Mouse (Mus musculus) lung, postnatal 0 days (tissue): ENCODE measurements around the gene Itsn2. TPM values are rescaled to one million over a fixed set of nuclear protein-coding genes. Genes with fewer than 3 reads are reported as not detected.

Experiments used
- ATAC-seq: fragments of 200-750 bp; cut with Nextera tagmentation; 2 replicates; pipeline ENCODE4 v1.8.0; 2017; ENCODE audit warnings: moderate library complexity
- DNase-seq: peaks from one replicate; pipeline ENCODE4 v3.0.0-alpha.2; 2016; ENCODE audit warnings: low spot score
- H3K27ac ChIP-seq: fragments of 300-500 bp; sonication (generic); 2 replicates; pipeline ENCODE4 v1.5.1; 2014; ENCODE audit warnings: antibody characterized with exemption, mild to moderate bottlenecking, low read length, mixed read lengths
- H3K27me3 ChIP-seq: fragments of 300-500 bp; sonication (generic); replicated peaks from 2 replicates; pipeline ENCODE4 v1.6.1; 2014; ENCODE audit warnings: low read length, mixed read lengths; ENCODE audit not compliant: insufficient read depth
- H3K36me3 ChIP-seq: fragments of 300-500 bp; sonication (generic); 2 replicates; pipeline ENCODE4 v1.6.1; 2014; ENCODE audit warnings: low read length, mixed read lengths; ENCODE audit not compliant: insufficient read depth
- H3K4me1 ChIP-seq: fragments of 300-500 bp; sonication (generic); 2 replicates; pipeline ENCODE4 v1.6.1; 2014; ENCODE audit warnings: antibody characterized with exemption, low read depth, low read length, mixed read lengths; ENCODE audit not compliant: insufficient read depth
- H3K4me2 ChIP-seq: fragments of 300-500 bp; sonication (generic); replicated peaks from 2 replicates; pipeline ENCODE4 v1.6.1; 2014; ENCODE audit warnings: low read depth, mild to moderate bottlenecking, low read length, moderate library complexity, mixed read lengths
- H3K4me3 ChIP-seq: fragments of 300-500 bp; sonication (generic); 2 replicates; pipeline ENCODE4 v1.5.1; 2014; ENCODE audit warnings: low read depth, low read length
- H3K9ac ChIP-seq: fragments of 300-500 bp; sonication (generic); replicated peaks from 2 replicates; pipeline ENCODE4 v1.6.1; 2014; ENCODE audit warnings: low read depth, mild to moderate bottlenecking
- H3K9me3 ChIP-seq: fragments of 300-500 bp; sonication (generic); 2 replicates; pipeline ENCODE4 v1.6.1; 2016; ENCODE audit warnings: low read length, mixed read lengths
- CTCF ChIP-seq: IDR thresholded peaks from 2 replicates; pipeline ENCODE4 v1.5.1; 2016; ENCODE audit warnings: antibody characterized with exemption, mild to moderate bottlenecking
- EP300 ChIP-seq: IDR thresholded peaks from 2 replicates; pipeline ENCODE4 v1.6.1; 2016; ENCODE audit warnings: antibody characterized with exemption, mild to moderate bottlenecking, control low read depth
- WGBS: fragments of 180-500 bp; shearing (Covaris S2); extraction: QIAGEN DNeasy Blood & Tissue Kit; methylation state at CpG from one replicate; pipeline ENCODE4 v1.1.7; 2014; 5-methylcytosine and 5-hydroxymethylcytosine counted together
- polyA plus RNA-seq: library from polyadenylated mRNA; unstranded; fragments of >200 nt; fragmentation: Nextera tagmentation; extraction: Ambion mirVana; gene quantifications from 2 replicates; pipeline ENCODE4 v1.2.1, GENCODE M21; 2015

Itsn2 gene
- polyA plus RNA-seq, 1 experiment from 2014 or later: 37.1 TPM

GRCm38 (mm10) chr12:4757060-4757459 lies 164.6 kb downstream of the Itsn2 start:
- H3K27me3 ChIP-seq: no peaks in the 10 kb centered on the region
- H3K4me3 ChIP-seq: no peak overlapping the region
- no peaks in the 10 kb centered on the region for H3K4me1 ChIP-seq
- ATAC-seq: no peak
- TF ChIP-seq EP300 (no peak), CTCF (no peak)
- H3K4me2 ChIP-seq: no peak overlapping the region
- no peaks in the 10 kb centered on the region for H3K9me3 ChIP-seq
- H3K36me3 ChIP-seq: no peaks in the 10 kb centered on the region
- no peak overlapping the region for H3K9ac ChIP-seq
- H3K27ac ChIP-seq: no peak overlapping the region
- no peak for DNase-seq
- WGBS: 70% methylated on average over 1 of the region's 1 CpGs

Other genes starting within 250 kb of the Itsn2 start
- gene Ncoa1, start 115.5 kb upstream of the Itsn2 start, polyA plus RNA-seq: 9.6 and 12.4 TPM in 2 replicates
- not detected in 2 replicates for gene Gm3625, start 289 bp downstream of the Itsn2 start, polyA plus RNA-seq
- 0.06 and 0.08 TPM in 2 replicates for gene Fam228a, start 145.8 kb downstream of the Itsn2 start, polyA plus RNA-seq
- gene Pfn4, start 176.4 kb downstream of the Itsn2 start, polyA plus RNA-seq: 1.1 and 1.3 TPM in 2 replicates
- 1.1 and 1.2 TPM in 2 replicates for gene Fam228b, start 176.6 kb downstream of the Itsn2 start, polyA plus RNA-seq
- 183 and 204 TPM in 2 replicates for gene Sf3b6, start 224.9 kb downstream of the Itsn2 start, polyA plus RNA-seq
- 13.7 and 15.3 TPM in 2 replicates for gene Fkbp1b, start 249.0 kb downstream of the Itsn2 start, polyA plus RNA-seq